Mouse (Mus musculus) G1E (cell line): ENCODE results near the gene Apoa1.

Experiments
- CTCF ChIP-seq: IDR thresholded peaks from 2 replicates; pipeline ENCODE4 v1.5.1; 2012; ENCODE audit warnings: low read depth, low read length, inconsistent platforms, mixed read lengths
- GATA1 ChIP-seq: IDR thresholded peaks from 2 replicates; pipeline ENCODE4 v1.6.1; 2012; ENCODE audit warnings: borderline replicate concordance, low read length, inconsistent platforms, mixed read lengths
- GATA2 ChIP-seq: IDR thresholded peaks from 2 replicates; pipeline ENCODE4 v1.6.1; 2012; ENCODE audit warnings: low read depth, low read length, inconsistent platforms, borderline replicate concordance
- POLR2AphosphoS5 ChIP-seq: IDR thresholded peaks from 2 replicates; pipeline ENCODE4 v1.6.1; 2012; ENCODE audit warnings: low read depth, low read length, inconsistent platforms; ENCODE audit not compliant: insufficient replicate concordance
- TAL1 ChIP-seq: conservative IDR thresholded peaks from 2 replicates; pipeline ENCODE4 v1.6.1; 2012; ENCODE audit warnings: low read depth, low read length, inconsistent platforms, mixed read lengths

DNA sequence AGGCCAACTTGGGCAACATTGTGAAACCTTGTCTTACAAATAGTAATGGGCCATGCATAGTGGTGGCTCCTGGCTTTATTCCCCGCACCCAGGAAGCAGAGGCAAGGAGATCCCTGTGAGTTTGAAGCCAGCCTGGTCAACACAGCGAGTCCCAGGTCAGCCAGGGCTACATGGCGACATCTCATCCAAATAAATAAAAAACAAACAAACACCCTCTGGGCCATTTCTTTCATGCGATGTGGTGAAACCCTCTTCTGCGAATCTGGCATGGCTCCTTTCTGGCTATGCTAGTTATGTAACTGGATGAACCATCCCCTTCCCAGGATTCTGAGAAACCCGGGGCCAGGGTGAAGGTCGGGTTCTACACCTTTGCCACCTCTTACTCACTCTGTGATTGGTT is 27.8 kb downstream of the Apoa1 start:
- TF ChIP-seq CTCF: no peak
- no peak for TF ChIP-seq TAL1
- no peak for TF ChIP-seq POLR2AphosphoS5
- no peak for TF ChIP-seq GATA1
- no peak for TF ChIP-seq GATA2
